Mouse (Mus musculus) thymus, adult 2 months (tissue): ENCODE measurements around the gene Cldn16. TPM values are rescaled to one million over a fixed set of nuclear protein-coding genes. Genes with fewer than 3 reads are reported as not detected.
"Not testable (repeated sequence)": the region's sequence is repeated elsewhere in the genome, so short reads cannot be mapped to it uniquely, and the experiment has no call there.

Experiments
- DNase-seq: peaks from one replicate; pipeline ENCODE4 v3.0.0; 2021
- H3K27ac ChIP-seq: fragments of 200-500 bp; 2 replicates; pipeline ENCODE4 v1.5.1; 2012; ENCODE audit warnings: low read length, control low read depth; ENCODE audit not compliant: control insufficient read depth, insufficient read depth
- H3K27me3 ChIP-seq: fragments of 200-500 bp; 2 replicates; pipeline ENCODE4 v1.6.1; 2012; ENCODE audit warnings: mild to moderate bottlenecking, low read length, moderate library complexity, mixed read lengths; ENCODE audit not compliant: control insufficient read depth, insufficient read depth
- H3K36me3 ChIP-seq: fragments of 200-500 bp; 2 replicates; pipeline ENCODE4 v1.6.1; 2012; ENCODE audit warnings: mild to moderate bottlenecking, low read length, moderate library complexity; ENCODE audit not compliant: control insufficient read depth, insufficient read depth
- H3K4me1 ChIP-seq: fragments of 200-500 bp; replicated peaks from 2 replicates; pipeline ENCODE4 v1.6.1; 2012; ENCODE audit warnings: low read length; ENCODE audit not compliant: control insufficient read depth, insufficient read depth
- H3K4me3 ChIP-seq: fragments of 200-500 bp; 2 replicates; pipeline ENCODE4 v1.5.1; 2012; ENCODE audit warnings: mild to moderate bottlenecking, low read length, control low read depth, moderate library complexity; ENCODE audit not compliant: control insufficient read depth, insufficient read depth
- CTCF ChIP-seq: fragments of 200-500 bp; IDR thresholded peaks from 2 replicates; pipeline ENCODE4 v1.5.1; 2012; ENCODE audit warnings: mild to moderate bottlenecking, control low read depth, low read length, moderate library complexity, borderline replicate concordance; ENCODE audit not compliant: control insufficient read depth, poor library complexity, insufficient read depth; ENCODE audit errors: extremely low read depth
- POLR2A ChIP-seq: fragments of 200-500 bp; IDR thresholded peaks from 2 replicates; pipeline ENCODE4 v1.6.1; 2012; ENCODE audit warnings: mild to moderate bottlenecking, low read length, control low read depth, moderate library complexity; ENCODE audit not compliant: control insufficient read depth, poor library complexity, insufficient read depth; ENCODE audit errors: extremely low read depth
- WGBS: fragments of 180-500 bp; shearing (Covaris S2); methylation state at CpG from one replicate; pipeline ENCODE4 v1.1.7; 2018; 5-methylcytosine and 5-hydroxymethylcytosine counted together
- polyA plus RNA-seq: library from polyadenylated mRNA; depleted of rRNA; stranded (reverse); fragments of >200 nt; gene quantifications from 2 replicates; pipeline ENCODE4 v1.2.3, GENCODE M21; 2012

The Cldn16 gene
- polyA plus RNA-seq, 1 experiment = not detected

DNA sequence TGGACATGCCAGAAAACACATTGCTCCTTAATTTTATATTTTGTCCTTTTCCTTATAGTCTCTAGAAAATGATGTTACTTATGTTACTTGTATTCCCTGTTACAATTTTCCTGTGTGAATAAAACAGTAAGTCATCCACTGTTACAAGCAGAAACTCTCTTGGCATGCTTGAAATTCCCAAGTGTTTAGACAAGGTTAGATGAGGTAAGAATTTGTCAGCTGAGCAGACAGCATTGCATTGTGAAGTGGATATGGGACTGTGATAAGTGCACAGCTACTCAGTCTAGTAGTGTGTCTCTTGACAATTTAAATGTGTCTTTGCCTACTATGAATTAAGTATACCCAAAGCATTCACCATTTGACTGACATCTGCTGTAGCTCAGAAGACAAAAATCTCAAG, 18.1 kb upstream of the Cldn16 start:
- no peaks in the 10 kb centered on the region for H3K27me3 ChIP-seq
- no peak overlapping the region for H3K4me3 ChIP-seq
- H3K36me3 ChIP-seq = no peaks in the 10 kb centered on the region
- DNase-seq = no peak
- TF ChIP-seq POLR2A (no peak), CTCF (no peak)
- H3K4me1 ChIP-seq = no peaks in the 10 kb centered on the region
- no peak overlapping the region for H3K27ac ChIP-seq

DNA sequence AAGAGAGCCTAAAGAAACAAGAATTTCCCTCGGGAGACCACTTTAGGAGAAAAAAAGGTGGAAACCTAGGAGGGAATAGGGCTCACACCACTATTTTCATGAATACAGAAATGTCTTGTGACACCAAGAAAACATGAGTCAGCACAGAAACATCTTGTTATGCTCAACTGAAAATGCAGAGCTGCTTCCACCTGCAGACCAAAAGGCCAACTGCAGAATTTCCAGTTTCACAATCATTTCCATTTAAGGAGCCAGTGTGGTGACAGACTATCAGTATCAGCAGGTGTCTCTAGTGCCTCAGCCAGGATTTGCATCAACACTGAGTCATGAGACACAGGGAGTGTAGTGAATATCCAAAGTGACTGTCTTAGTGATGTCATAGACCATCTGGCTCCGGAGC, 15.3 kb upstream of the Cldn16 start:
- H3K4me3 ChIP-seq = no peak overlapping the region
- TF ChIP-seq POLR2A (no peak), CTCF (no peak)
- H3K27me3 ChIP-seq = no peaks in the 10 kb centered on the region
- H3K36me3 ChIP-seq = no peaks in the 10 kb centered on the region
- no peaks in the 10 kb centered on the region for H3K4me1 ChIP-seq
- 75% methylated on average over 2 of the region's 2 CpGs for WGBS
- H3K27ac ChIP-seq = no peak overlapping the region
- DNase-seq = no peak

DNA sequence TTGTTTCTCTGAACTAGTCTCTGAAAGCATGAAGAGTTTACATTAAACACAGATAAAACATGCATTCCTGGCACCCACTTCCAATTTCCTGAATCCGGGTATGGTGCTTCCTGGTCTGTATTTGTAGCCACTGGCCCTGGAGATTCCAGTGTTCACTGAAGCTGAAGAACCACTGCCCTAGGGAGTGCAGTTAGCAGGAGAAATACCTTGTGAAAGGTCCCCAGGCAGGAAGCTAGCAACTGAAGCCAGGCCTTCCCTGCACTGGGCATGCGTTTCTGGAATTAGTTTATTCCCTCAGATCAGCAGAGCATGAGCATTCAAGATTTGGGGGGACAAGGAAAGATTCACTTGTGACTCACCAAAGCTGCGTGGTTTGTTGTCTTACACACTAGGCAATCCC, 8.8 kb upstream of the Cldn16 start:
- Histone ChIP-seq H3K4me3 (no peak overlapping the region), H3K36me3 (no peaks in the 10 kb centered on the region), H3K4me1 (no peaks in the 10 kb centered on the region), H3K27ac (no peak overlapping the region), H3K27me3 (no peaks in the 10 kb centered on the region)
- TF ChIP-seq POLR2A (no peak), CTCF (no peak)
- DNase-seq = no peak
- WGBS = 88% methylated on average over 3 of the region's 3 CpGs

DNA sequence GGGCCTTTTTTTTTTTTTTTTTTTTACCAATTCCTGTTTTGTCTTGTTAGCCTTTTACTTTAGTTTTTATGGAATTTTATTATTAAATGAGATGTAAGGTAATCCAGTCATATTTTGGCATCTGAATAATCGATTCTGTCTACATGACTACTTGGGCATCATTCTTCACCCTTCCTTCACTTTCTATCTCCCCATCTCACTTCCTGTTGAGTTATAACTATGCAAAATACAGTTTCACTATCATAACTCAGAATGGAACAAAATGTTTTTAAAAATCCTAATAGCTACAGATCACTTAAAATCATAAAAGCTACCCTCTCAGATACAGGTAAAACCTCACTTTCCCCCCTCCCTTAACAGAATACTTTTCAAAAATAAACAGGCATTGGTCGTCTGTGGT, 6.8 kb upstream of the Cldn16 start:
- Histone ChIP-seq H3K4me3 (no peak overlapping the region), H3K4me1 (no peaks in the 10 kb centered on the region), H3K27ac (no peak overlapping the region), H3K27me3 (no peaks in the 10 kb centered on the region), H3K36me3 (no peaks in the 10 kb centered on the region)
- DNase-seq = no peak
- WGBS = 89% methylated on average over 2 of the region's 2 CpGs
- TF ChIP-seq CTCF = no peak
- TF ChIP-seq POLR2A = no peak

DNA sequence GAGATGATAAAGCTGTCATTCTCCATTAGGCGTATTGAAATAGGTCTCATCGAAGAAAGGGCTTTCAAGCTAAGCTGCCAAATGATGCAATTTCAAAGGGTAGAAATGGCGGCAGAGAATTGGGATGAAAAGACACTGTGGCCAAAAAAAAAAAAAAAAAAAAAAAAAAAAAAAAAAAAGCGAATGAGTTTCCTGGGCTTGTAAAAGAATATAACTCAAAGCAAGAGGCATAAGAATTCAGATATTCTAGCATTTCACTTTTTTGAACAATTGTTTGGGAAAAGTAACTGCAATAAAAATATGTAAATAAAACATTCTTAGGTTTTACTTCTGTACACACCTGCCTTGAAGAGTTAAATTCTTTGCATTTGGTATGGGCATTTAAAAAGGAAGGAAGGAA, 3.6 kb downstream of the Cldn16 start:
- no peaks in the 10 kb centered on the region for H3K4me1 ChIP-seq
- no peak overlapping the region for H3K4me3 ChIP-seq
- TF ChIP-seq CTCF (no peak), POLR2A (no peak)
- H3K36me3 ChIP-seq = no peaks in the 10 kb centered on the region
- H3K27me3 ChIP-seq = no peaks in the 10 kb centered on the region
- no peak for DNase-seq
- WGBS = 88% methylated on average over 4 of the region's 4 CpGs
- H3K27ac ChIP-seq = no peak overlapping the region

DNA sequence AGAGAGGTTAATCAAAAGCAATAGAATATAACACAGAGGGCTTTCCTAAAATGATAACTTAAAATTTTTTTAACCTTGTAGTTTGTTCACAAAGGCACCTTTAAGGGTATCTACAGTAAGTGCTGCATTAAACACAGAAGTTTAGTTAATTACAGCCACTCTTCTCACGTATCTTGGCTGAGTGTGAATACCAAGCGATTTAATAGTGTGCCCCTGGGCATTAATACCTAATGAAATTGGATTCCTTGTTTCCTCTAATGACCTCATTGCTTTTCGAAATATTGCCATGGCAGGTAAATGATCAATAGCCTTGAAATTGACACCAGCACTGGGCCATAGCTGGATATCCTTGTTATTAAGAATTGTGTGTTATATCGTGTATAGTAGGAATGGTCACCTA, 8.3 kb downstream of the Cldn16 start:
- Histone ChIP-seq H3K27me3 (no peaks in the 10 kb centered on the region), H3K36me3 (no peaks in the 10 kb centered on the region), H3K4me1 (no peaks in the 10 kb centered on the region), H3K27ac (no peak overlapping the region), H3K4me3 (no peak overlapping the region)
- 96% methylated on average over 4 of the region's 4 CpGs for WGBS
- no peak for DNase-seq
- no peak for TF ChIP-seq POLR2A
- TF ChIP-seq CTCF = no peak

DNA sequence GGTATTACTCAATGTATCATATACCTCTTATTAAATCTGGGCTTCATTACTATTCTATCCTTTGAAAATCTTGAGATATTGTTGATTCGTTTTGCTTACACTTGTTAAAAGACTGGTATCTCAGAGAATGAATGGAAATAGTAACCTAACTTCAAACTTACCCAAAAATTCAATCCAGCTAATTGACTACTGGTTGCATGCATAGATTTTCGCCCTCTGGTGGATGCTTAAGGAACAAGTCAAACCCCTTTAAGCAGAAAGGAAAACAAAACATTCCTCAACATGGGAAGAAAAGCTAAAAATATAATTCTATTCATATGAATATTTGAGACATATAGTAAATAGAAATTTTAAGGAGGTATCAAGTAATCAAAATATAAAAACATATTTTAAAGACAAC, 32.8 kb downstream of the Cldn16 start:
- H3K27ac ChIP-seq = no peak overlapping the region
- no peaks in the 10 kb centered on the region for H3K4me1 ChIP-seq
- TF ChIP-seq POLR2A = no peak
- no peak for TF ChIP-seq CTCF
- H3K4me3 ChIP-seq = no peak overlapping the region
- no peaks in the 10 kb centered on the region for H3K36me3 ChIP-seq
- 12% methylated on average over 2 of the region's 2 CpGs for WGBS
- DNase-seq = no peak
- H3K27me3 ChIP-seq = no peaks in the 10 kb centered on the region

DNA sequence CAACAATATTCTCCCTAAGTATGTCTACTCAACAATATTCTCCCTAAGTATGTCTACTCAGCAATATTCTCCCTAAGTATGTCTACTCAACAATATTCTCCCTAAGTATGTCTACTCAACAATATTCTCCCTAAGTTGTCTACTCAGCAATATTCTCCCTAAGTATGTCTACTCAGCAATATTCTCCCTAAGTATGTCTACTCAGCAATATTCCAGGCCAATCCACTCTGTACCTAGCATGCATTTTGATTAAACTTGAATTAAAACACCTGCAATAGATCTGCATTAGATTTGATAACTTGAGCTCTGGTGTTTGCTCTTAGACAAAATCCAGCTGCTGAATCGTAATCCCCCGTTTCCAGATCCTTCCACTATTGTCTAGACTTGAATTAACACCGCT, 36.8 kb downstream of the Cldn16 start:
- H3K4me3 ChIP-seq, H3K36me3 ChIP-seq, DNase-seq, H3K27ac ChIP-seq, H3K4me1 ChIP-seq, H3K27me3 ChIP-seq: not testable (repeated sequence)
- 95% methylated on average over 3 of the region's 3 CpGs for WGBS
